Mouse (Mus musculus) MEL (cell line): ENCODE measurements at regions not wholly inside any gene's neighbourhood (a gene's known extent, or its start where the extent isn't known, plus 50 kb on each side); places are given as distances from the start of the nearest gene placed in this dataset.

Source experiments
- DNase-seq: peaks from one replicate; pipeline ENCODE4 v3.0.0; 2011; ENCODE audit warnings: low read depth, low spot score
- H3K27ac ChIP-seq: 2 replicates; pipeline ENCODE4 v1.5.1; 2012; ENCODE audit warnings: low read depth, mild to moderate bottlenecking, control low read depth, low read length, moderate library complexity; ENCODE audit not compliant: control insufficient read depth
- H3K27me3 ChIP-seq, 2 experiments: fragments of 150-350 bp in 1 of 2; sonication (generic) in 1 of 2; 2 replicates each; pipeline ENCODE4 v1.6.1; 2012; ENCODE audit warnings: low read length in 2 of 2, mild to moderate bottlenecking in 2 of 2, improper control_type of control experiment in 1 of 2, moderate library complexity in 1 of 2; ENCODE audit not compliant: insufficient read depth in 2 of 2, control insufficient read depth in 1 of 2
- H3K36me3 ChIP-seq, 2 experiments: 2 replicates each; pipeline ENCODE4 v1.6.1; 2012 to 2014; ENCODE audit warnings: low read length in 2 of 2, improper control_type of control experiment in 1 of 2, inconsistent platforms in 1 of 2, mild to moderate bottlenecking in 1 of 2; ENCODE audit not compliant: insufficient read depth in 2 of 2, control insufficient read depth in 1 of 2
- H3K4me1 ChIP-seq, 2 experiments: fragments of 150-350 bp in 1 of 2; sonication (generic) in 1 of 2; 2 replicates each; pipeline ENCODE4 v1.6.1; 2012; ENCODE audit warnings: low read length in 2 of 2, improper control_type of control experiment in 1 of 2, mild to moderate bottlenecking in 1 of 2; ENCODE audit not compliant: insufficient read depth in 2 of 2, control insufficient read depth in 1 of 2
- H3K4me3 ChIP-seq, 2 experiments: fragments of 150-350 bp in 1 of 2; sonication (generic) in 1 of 2; 2 replicates each; pipeline ENCODE4 v1.5.1; 2012; ENCODE audit warnings: low read depth in 2 of 2, low read length in 2 of 2, mild to moderate bottlenecking in 2 of 2, moderate library complexity in 2 of 2, control low read depth in 1 of 2, improper control_type of control experiment in 1 of 2; ENCODE audit not compliant: control insufficient read depth in 1 of 2, insufficient read depth in 1 of 2
- H3K79me2 ChIP-seq: 2 replicates; pipeline ENCODE4 v1.6.1; 2012; ENCODE audit warnings: mild to moderate bottlenecking, low read length, moderate library complexity; ENCODE audit not compliant: control insufficient read depth, poor library complexity, insufficient read depth
- H3K9ac ChIP-seq: 2 replicates; pipeline ENCODE4 v1.6.1; 2012; ENCODE audit warnings: low read depth, mild to moderate bottlenecking, control low read depth, low read length, moderate library complexity; ENCODE audit not compliant: control insufficient read depth, poor library complexity, severe bottlenecking
- H3K9me3 ChIP-seq: fragments of 150-350 bp; sonication (generic); replicated peaks from 2 replicates; pipeline ENCODE4 v1.6.1; 2012; ENCODE audit warnings: mild to moderate bottlenecking, low read length, improper control_type of control experiment, moderate library complexity; ENCODE audit not compliant: insufficient read depth
- BHLHE40 ChIP-seq: IDR thresholded peaks from 2 replicates; pipeline ENCODE4 v1.6.1; 2012; ENCODE audit warnings: low read depth, mild to moderate bottlenecking, inconsistent platforms, low read length, improper control_type of control experiment, borderline replicate concordance
- CHD2 ChIP-seq: IDR thresholded peaks from 2 replicates; pipeline ENCODE4 v1.6.1; 2011; ENCODE audit warnings: low read length, improper control_type of control experiment
- ELF1 ChIP-seq: IDR thresholded peaks from 2 replicates; pipeline ENCODE4 v1.6.1; 2014; ENCODE audit warnings: low read depth, mild to moderate bottlenecking, inconsistent platforms, low read length, improper control_type of control experiment, moderate library complexity
- ETS1 ChIP-seq: IDR thresholded peaks from 2 replicates; pipeline ENCODE4 v1.6.1; 2012; ENCODE audit warnings: low read depth, mild to moderate bottlenecking, inconsistent platforms, low read length, improper control_type of control experiment, moderate library complexity
- GABPA ChIP-seq: IDR thresholded peaks from 2 replicates; pipeline ENCODE4 v1.6.1; 2012; ENCODE audit warnings: low read depth, mild to moderate bottlenecking, inconsistent platforms, low read length, improper control_type of control experiment, moderate library complexity
- KAT2A ChIP-seq: conservative IDR thresholded peaks from 2 replicates; pipeline ENCODE4 v1.6.1; 2012; ENCODE audit warnings: low read depth, low read length, improper control_type of control experiment, inconsistent platforms
- MAX ChIP-seq: IDR thresholded peaks from 2 replicates; pipeline ENCODE4 v1.6.1; 2011; ENCODE audit warnings: low read length, improper control_type of control experiment
- MXI1 ChIP-seq: IDR thresholded peaks from 2 replicates; pipeline ENCODE4 v1.6.1; 2011; ENCODE audit warnings: mild to moderate bottlenecking, low read depth, low read length, improper control_type of control experiment
- MYB ChIP-seq: IDR thresholded peaks from 2 replicates; pipeline ENCODE4 v1.6.1; 2011; ENCODE audit warnings: mild to moderate bottlenecking, low read depth, low read length, improper control_type of control experiment
- MYC ChIP-seq: IDR thresholded peaks from 2 replicates; pipeline ENCODE4 v1.6.1; 2011; ENCODE audit warnings: low read depth, mild to moderate bottlenecking, low read length, improper control_type of control experiment, moderate library complexity
- NELFE ChIP-seq: IDR thresholded peaks from 2 replicates; pipeline ENCODE4 v1.6.1; 2011; ENCODE audit warnings: low read depth, low read length, improper control_type of control experiment
- POLR2AphosphoS2 ChIP-seq: IDR thresholded peaks from 2 replicates; pipeline ENCODE4 v1.6.1; 2011; ENCODE audit warnings: low read length, improper control_type of control experiment
- SIN3A ChIP-seq: IDR thresholded peaks from 2 replicates; pipeline ENCODE4 v1.6.1; 2012; ENCODE audit warnings: low read length, improper control_type of control experiment, inconsistent platforms
- SMC3 ChIP-seq: IDR thresholded peaks from 2 replicates; pipeline ENCODE4 v1.6.1; 2011; ENCODE audit warnings: low read depth, low read length, improper control_type of control experiment
- USF1 ChIP-seq: IDR thresholded peaks from 2 replicates; pipeline ENCODE4 v1.6.1; 2014; ENCODE audit warnings: low read depth, mild to moderate bottlenecking, inconsistent platforms, low read length, improper control_type of control experiment, moderate library complexity
- USF2 ChIP-seq, 2 experiments: IDR thresholded peaks; 2 replicates each; pipeline ENCODE4 v1.6.1; 2011 to 2012; ENCODE audit warnings: improper control_type of control experiment in 2 of 2, low read length in 2 of 2, borderline replicate concordance in 1 of 2, inconsistent platforms in 1 of 2, low read depth in 1 of 2, mild to moderate bottlenecking in 1 of 2; ENCODE audit not compliant: insufficient read depth in 1 of 2
- ZC3H11A ChIP-seq: IDR thresholded peaks from 2 replicates; pipeline ENCODE4 v1.6.1; 2012; ENCODE audit warnings: low read depth, mild to moderate bottlenecking, inconsistent platforms, low read length, improper control_type of control experiment
- ZKSCAN1 ChIP-seq: IDR thresholded peaks from 2 replicates; pipeline ENCODE4 v1.6.1; 2012; ENCODE audit warnings: low read depth, mild to moderate bottlenecking, inconsistent platforms, low read length, improper control_type of control experiment, moderate library complexity

DNA sequence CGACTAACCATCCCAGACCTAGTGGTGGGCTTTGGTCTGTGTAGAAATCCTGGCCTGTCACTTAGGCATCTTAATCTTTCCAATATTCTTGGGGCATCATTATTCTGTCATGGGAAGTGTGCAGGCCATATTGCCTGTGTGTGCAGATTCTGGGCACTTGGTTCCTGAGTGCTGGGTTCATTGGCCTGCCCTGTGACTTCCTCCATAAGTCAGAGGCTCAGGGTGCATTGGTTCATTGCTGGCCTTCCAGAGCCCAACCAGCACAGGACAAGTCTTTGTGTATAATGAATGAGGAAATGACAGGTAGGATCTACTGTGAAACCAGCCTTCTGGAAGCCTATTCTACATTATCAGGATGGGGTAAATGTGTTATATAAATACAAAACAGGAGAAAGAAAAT lies 270.6 kb upstream of the Id2 start:
- Histone ChIP-seq H3K4me1 (no peaks in the 10 kb centered on the region), H3K9me3 (no peaks in the 10 kb centered on the region), H3K27me3 (no peaks in the 10 kb centered on the region), H3K36me3 (no peaks in the 10 kb centered on the region), H3K4me3 (no peak overlapping the region), H3K79me2 (no peaks in the 10 kb centered on the region), H3K27ac (no peak overlapping the region), H3K9ac (no peak overlapping the region)
- TF ChIP-seq MYB (no peak), USF2 (IDR thresholded peaks at IDR 0.05; ENCODE audit: borderline replicate concordance in 1 of 2, insufficient read depth in 1 of 2, low read depth in 1 of 2, low read length in 2 of 2) (no peak), ZKSCAN1 (no peak), KAT2A (no peak), MYC (no peak), SIN3A (no peak), GABPA (no peak), SMC3 (no peak), ELF1 (no peak)
- DNase-seq, result no peak

GRCm38 (mm10) chr12:25365600-25366267 lies 268.8 kb upstream of the Id2 start:
- Histone ChIP-seq H3K4me1 (no peaks in the 10 kb centered on the region), H3K79me2 (no peaks in the 10 kb centered on the region), H3K9me3 (no peaks in the 10 kb centered on the region)

GRCm38 (mm10) chr12:25364966-25365568 lies 268.1 kb upstream of the Id2 start:
- DNase-seq, result no peak
- no peaks in the 10 kb centered on the region for H3K4me1 ChIP-seq
- H3K27me3 ChIP-seq, result no peaks in the 10 kb centered on the region
- H3K27ac ChIP-seq, result no peak overlapping the region
- H3K36me3 ChIP-seq, result no peaks in the 10 kb centered on the region
- H3K79me2 ChIP-seq, result no peaks in the 10 kb centered on the region
- TF ChIP-seq ZC3H11A, result no peak
- TF ChIP-seq ELF1, result no peak
- TF ChIP-seq MYC, result no peak
- TF ChIP-seq ZKSCAN1, result no peak
- H3K9ac ChIP-seq, result no peak overlapping the region
- H3K4me3 ChIP-seq, result no peak overlapping the region
- no peaks in the 10 kb centered on the region for H3K9me3 ChIP-seq

More at GRCm38 (mm10) chr12:25365600-25366267, 268.8 kb upstream of the Id2 start:
- Histone ChIP-seq H3K4me3 (no peak overlapping the region), H3K36me3 (no peaks in the 10 kb centered on the region), H3K27ac (no peak overlapping the region)
- DNase-seq, result no peak
- TF ChIP-seq NELFE (no peak), USF1 (no peak), CHD2 (no peak), BHLHE40 (no peak), ZKSCAN1 (no peak), POLR2AphosphoS2 (no peak), MXI1 (no peak), MAX (no peak), ETS1 (no peak), ELF1 (no peak)
- TF ChIP-seq, all 39 proteins: peak for 0
- no peaks in the 10 kb centered on the region for H3K27me3 ChIP-seq
- no peak overlapping the region for H3K9ac ChIP-seq
